Mouse (Mus musculus) thymus, adult 2 months (tissue): ENCODE data around the gene Gon7. TPM values are rescaled to one million over a fixed set of nuclear protein-coding genes. Genes with fewer than 3 reads are reported as not detected.

Experiments used
- DNase-seq: peaks from one replicate; pipeline ENCODE4 v3.0.0; 2021
- H3K27ac ChIP-seq: fragments of 200-500 bp; 2 replicates; pipeline ENCODE4 v1.5.1; 2012; ENCODE audit warnings: low read length, control low read depth; ENCODE audit not compliant: control insufficient read depth, insufficient read depth
- H3K27me3 ChIP-seq: fragments of 200-500 bp; 2 replicates; pipeline ENCODE4 v1.6.1; 2012; ENCODE audit warnings: mild to moderate bottlenecking, low read length, moderate library complexity, mixed read lengths; ENCODE audit not compliant: control insufficient read depth, insufficient read depth
- H3K36me3 ChIP-seq: fragments of 200-500 bp; 2 replicates; pipeline ENCODE4 v1.6.1; 2012; ENCODE audit warnings: mild to moderate bottlenecking, low read length, moderate library complexity; ENCODE audit not compliant: control insufficient read depth, insufficient read depth
- H3K4me1 ChIP-seq: fragments of 200-500 bp; replicated peaks from 2 replicates; pipeline ENCODE4 v1.6.1; 2012; ENCODE audit warnings: low read length; ENCODE audit not compliant: control insufficient read depth, insufficient read depth
- H3K4me3 ChIP-seq: fragments of 200-500 bp; 2 replicates; pipeline ENCODE4 v1.5.1; 2012; ENCODE audit warnings: mild to moderate bottlenecking, low read length, control low read depth, moderate library complexity; ENCODE audit not compliant: control insufficient read depth, insufficient read depth
- CTCF ChIP-seq: fragments of 200-500 bp; IDR thresholded peaks from 2 replicates; pipeline ENCODE4 v1.5.1; 2012; ENCODE audit warnings: mild to moderate bottlenecking, control low read depth, low read length, moderate library complexity, borderline replicate concordance; ENCODE audit not compliant: control insufficient read depth, poor library complexity, insufficient read depth; ENCODE audit errors: extremely low read depth
- POLR2A ChIP-seq: fragments of 200-500 bp; IDR thresholded peaks from 2 replicates; pipeline ENCODE4 v1.6.1; 2012; ENCODE audit warnings: mild to moderate bottlenecking, low read length, control low read depth, moderate library complexity; ENCODE audit not compliant: control insufficient read depth, poor library complexity, insufficient read depth; ENCODE audit errors: extremely low read depth
- WGBS: fragments of 180-500 bp; shearing (Covaris S2); methylation state at CpG from one replicate; pipeline ENCODE4 v1.1.7; 2018; 5-methylcytosine and 5-hydroxymethylcytosine counted together
- polyA plus RNA-seq: library from polyadenylated mRNA; depleted of rRNA; stranded (reverse); fragments of >200 nt; gene quantifications from 2 replicates; pipeline ENCODE4 v1.2.3, GENCODE M21; 2012

Gene Gon7
- polyA plus RNA-seq, 1 experiment = 19.4 TPM

DNA sequence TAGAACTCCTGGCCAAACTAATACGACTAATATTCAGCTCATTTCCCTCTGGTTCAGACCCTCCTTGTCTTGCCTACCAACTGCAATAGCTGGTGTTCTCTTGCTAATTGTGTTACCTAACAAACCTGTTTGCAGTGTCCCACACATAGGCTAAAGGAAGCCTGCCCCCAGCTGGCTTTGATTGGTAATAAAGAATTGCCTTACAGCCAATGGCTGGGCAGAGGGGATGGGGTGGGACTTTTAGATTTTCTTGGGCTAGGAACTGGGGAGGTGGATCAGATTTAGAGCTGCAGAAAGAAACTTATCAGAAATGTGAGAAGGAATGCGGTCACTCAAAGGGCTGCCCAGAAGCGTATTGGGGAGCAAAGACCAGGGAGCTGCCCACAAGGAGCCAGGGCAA is 21.8 kb upstream of the Gon7 start:
- no peak for TF ChIP-seq POLR2A
- TF ChIP-seq CTCF = no peak
- WGBS = 95% methylated on average over 3 of the region's 3 CpGs
- H3K27me3 ChIP-seq = no peaks in the 10 kb centered on the region
- peaks cover 22% of the 10 kb centered on the region for H3K4me1 ChIP-seq
- no peak overlapping the region for H3K4me3 ChIP-seq
- peaks cover 20% of the 10 kb centered on the region for H3K36me3 ChIP-seq
- DNase-seq = no peak
- H3K27ac ChIP-seq = no peak overlapping the region

GRCm38 (mm10) chr12:102778151-102778550 is 20.5 kb upstream of the Gon7 start:
- Histone ChIP-seq H3K4me3 (no peak overlapping the region), H3K27ac (no peak overlapping the region), H3K36me3 (peaks cover 25% of the 10 kb centered on the region), H3K27me3 (no peaks in the 10 kb centered on the region), H3K4me1 (peaks cover 17% of the 10 kb centered on the region)
- 98% methylated on average over 5 of the region's 5 CpGs for WGBS
- TF ChIP-seq CTCF = no peak
- TF ChIP-seq POLR2A = no peak
- DNase-seq = no peak

DNA sequence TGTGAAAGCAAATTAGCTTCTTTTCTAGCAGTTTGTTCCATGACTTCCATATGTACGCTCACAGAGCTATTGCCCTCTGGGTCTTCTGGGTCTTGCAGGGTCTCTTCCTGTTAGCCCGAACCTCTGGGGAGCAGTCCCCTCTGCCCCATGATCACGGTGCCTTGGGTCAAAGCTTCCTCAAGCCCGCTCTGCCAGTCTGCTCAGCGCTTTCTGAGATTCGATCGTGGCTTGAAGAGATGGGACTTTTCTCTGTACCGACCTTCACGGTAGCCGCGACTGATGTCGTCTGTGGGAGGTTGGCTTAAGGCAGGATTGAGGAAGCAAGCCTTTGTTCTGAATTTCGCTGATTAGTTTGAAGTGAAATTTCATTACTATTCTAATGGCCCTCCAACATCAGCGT is 18.4 kb upstream of the Gon7 start:
- Histone ChIP-seq H3K27me3 (no peaks in the 10 kb centered on the region), H3K27ac (no peak overlapping the region), H3K4me3 (no peak overlapping the region), H3K4me1 (peaks cover 10% of the 10 kb centered on the region), H3K36me3 (peaks cover 33% of the 10 kb centered on the region)
- DNase-seq = no peak
- no peak for TF ChIP-seq POLR2A
- TF ChIP-seq CTCF = no peak
- 94% methylated on average over 14 of the region's 14 CpGs for WGBS

- Histone ChIP-seq H3K4me3 (no peak overlapping the region), H3K27me3 (no peaks in the 10 kb centered on the region), H3K27ac (no peak overlapping the region), H3K36me3 (peaks cover 54% of the 10 kb centered on the region), H3K4me1 (0 out of 2 replicates have a peak, but pooled peaks cover 3% of the 10 kb centered on the region)
- 95% methylated on average over 5 of the region's 5 CpGs for WGBS
- no peak for DNase-seq
- TF ChIP-seq CTCF (no peak), POLR2A (no peak)
These were observed 15.1 kb upstream of the Gon7 start for GRCm38 (mm10) chr12:102772676-102773075.

GRCm38 (mm10) chr12:102771601-102772000 is 14.0 kb upstream of the Gon7 start:
- Histone ChIP-seq H3K27ac (no peak overlapping the region), H3K4me1 (no peaks in the 10 kb centered on the region), H3K36me3 (peaks cover 54% of the 10 kb centered on the region), H3K27me3 (no peaks in the 10 kb centered on the region), H3K4me3 (no peak overlapping the region)
- no peak for TF ChIP-seq POLR2A
- no peak for TF ChIP-seq CTCF
- over 99% methylated on average over 8 of the region's 8 CpGs for WGBS
- DNase-seq = no peak

- TF ChIP-seq POLR2A (no peak), CTCF (no peak)
- Histone ChIP-seq H3K36me3 (peaks cover 37% of the 10 kb centered on the region), H3K27me3 (no peaks in the 10 kb centered on the region), H3K4me3 (no peak overlapping the region), H3K4me1 (no peaks in the 10 kb centered on the region), H3K27ac (no peak overlapping the region)
- DNase-seq = peak; percentile 46
- WGBS = 91% methylated on average over 4 of the region's 4 CpGs
These were observed 11.4 kb upstream of the Gon7 start for GRCm38 (mm10) chr12:102769000-102769399.

DNA sequence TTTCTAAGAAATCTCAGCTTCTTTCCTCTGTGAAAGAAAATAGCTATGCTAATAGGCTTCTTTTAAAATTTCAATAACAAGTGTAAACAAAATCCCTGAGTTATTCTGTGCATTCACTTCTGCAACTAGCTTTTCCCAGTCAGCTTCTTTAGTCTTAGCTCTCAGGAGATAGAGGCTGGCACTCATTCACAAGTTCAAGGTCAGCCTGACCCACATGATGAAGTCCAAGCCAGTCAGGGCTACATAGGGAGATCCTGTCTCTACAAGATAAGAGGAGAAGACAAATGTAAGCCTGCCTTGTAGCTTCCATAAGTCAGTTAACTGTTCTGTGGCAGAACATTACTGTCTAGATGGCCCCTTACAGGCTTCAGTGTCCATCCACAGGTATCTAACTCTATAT is 6.1 kb upstream of the Gon7 start:
- Histone ChIP-seq H3K36me3 (peaks cover 12% of the 10 kb centered on the region), H3K4me1 (peaks cover 4% of the 10 kb centered on the region), H3K27me3 (no peaks in the 10 kb centered on the region), H3K4me3 (no peak overlapping the region), H3K27ac (no peak overlapping the region)
- no peak for TF ChIP-seq CTCF
- no peak for TF ChIP-seq POLR2A
- DNase-seq = no peak

GRCm38 (mm10) chr12:102761668-102762067 is 4.1 kb upstream of the Gon7 start:
- no peaks in the 10 kb centered on the region; the same call in 1 of the 2 replicates for H3K36me3 ChIP-seq
- no peak for DNase-seq
- WGBS = 91% methylated on average over 3 of the region's 3 CpGs

More at GRCm38 (mm10) chr12:102761668-102762067, 4.1 kb upstream of the Gon7 start:
- TF ChIP-seq POLR2A (no peak), CTCF (no peak)
- H3K4me1 ChIP-seq = peaks cover 5% of the 10 kb centered on the region
- H3K27ac ChIP-seq = no peak overlapping the region
- H3K27me3 ChIP-seq = no peaks in the 10 kb centered on the region
- H3K4me3 ChIP-seq = no peak overlapping the region
